ENCODE assay signal across 18 mouse cellular contexts in genomic region chr13:104911626-104912025, GRCm38 (mm10). TPM values are rescaled to one million over a fixed set of nuclear protein-coding genes. Genes with fewer than 3 reads are reported as not detected.
A peak's percentile ranks its signal among the peaks of the same experiment; 100 is the strongest.
DNase-seq lines count a peak whose midpoint lies in the region; TF ChIP-seq lines count a peak whose summit lies in the region.
"Not testable (repeated sequence)": the region's sequence is repeated elsewhere in the genome, so short reads cannot be mapped to it uniquely, and the experiment has no call there.
"Had no signal": no experiment of that assay in that cellular context is flagged by ENCODE, and none has a peak within 500 bp of the region (broad histone marks: within the 10 kb centered on the region; RNA-seq: fewer than 3 reads in every experiment).

No protein-coding gene starts in this region.

- TF ChIP-seq EP300 in CH12.LX (IDR thresholded peaks at IDR 0.05; ENCODE audit: low read length) = not testable (repeated sequence)
- peak; percentile 82 for TF ChIP-seq EP300 in ES-Bruce4 (IDR thresholded peaks at IDR 0.05; ENCODE audit: insufficient read depth, low read depth, low read length)

- not testable (repeated sequence) for H3K9ac ChIP-seq in CH12.LX (ENCODE audit: insufficient read depth, low read depth); ES-Bruce4 (ENCODE audit: low read depth, poor library complexity, severe bottlenecking); ES-E14 (ENCODE audit: insufficient read depth, low read depth, low read length, poor library complexity, severe bottlenecking)

- not testable (repeated sequence) for H3K36me3 ChIP-seq in CH12.LX (replicated peaks in 1 of 2; ENCODE audit: control insufficient read depth in 1 of 2, insufficient read depth in 1 of 2, low read length in 1 of 2); ES-Bruce4 (ENCODE audit: control insufficient read depth, insufficient read depth, low read length, poor library complexity, severe bottlenecking); ES-E14 (ENCODE audit: control insufficient read depth, insufficient read depth, low read length, poor library complexity, severe bottlenecking)

- not testable (repeated sequence) for H3K9me3 ChIP-seq in CH12.LX (replicated peaks; ENCODE audit: low read length)
- H3K9me3 ChIP-seq in ES-Bruce4 (replicated peaks; ENCODE audit: control insufficient read depth, insufficient read depth, low read length, poor library complexity, severe bottlenecking) (peaks cover 52% of the 10 kb centered on the region), ES-E14 (ENCODE audit: control insufficient read depth, insufficient read depth, low read depth, low read length) (peaks cover 10% of the 10 kb centered on the region)

- H3K79me2 ChIP-seq in CH12.LX (replicated peaks; ENCODE audit: control insufficient read depth, extremely low read depth, insufficient read depth, poor library complexity, severe bottlenecking) = not testable (repeated sequence)

- H3K4me1 ChIP-seq in CH12.LX (ENCODE audit: control insufficient read depth in 1 of 2, insufficient read depth in 2 of 2) = peaks cover 0 to 16% of the 10 kb centered on the region in 2 experiments; a peak in 2 of 4 replicates
- H3K4me1 ChIP-seq in ES-Bruce4 (ENCODE audit: control insufficient read depth, insufficient read depth, low read length) = not testable (repeated sequence)
- peaks cover 10 to 23% of the 10 kb centered on the region in 2 experiments for H3K4me1 ChIP-seq in ES-E14 (ENCODE audit: control insufficient read depth in 2 of 2, insufficient read depth in 2 of 2, low read length in 2 of 2, poor library complexity in 1 of 2)

- H3K27me3 ChIP-seq in CH12.LX (replicated peaks); ES-Bruce4 (ENCODE audit: control insufficient read depth, insufficient read depth, low read length, poor library complexity, severe bottlenecking): not testable (repeated sequence)

- TF ChIP-seq CTCF in CH12.LX (conservative IDR thresholded peaks at IDR 0.05 in 1 of 2, IDR thresholded peaks at IDR 0.05 in 1 of 2; ENCODE audit: low read depth in 2 of 2, low read length in 2 of 2); ES-Bruce4 (IDR thresholded peaks at IDR 0.05; ENCODE audit: low read depth, low read length): not testable (repeated sequence)

- DNase-seq in A20 (ENCODE audit: low read depth, low spot score) = peak; percentile 19
- DNase-seq in CH12.LX (ENCODE audit: extremely low read depth) = peak; percentile 17
- peak; percentile 98 for DNase-seq in ES-CJ7 (ENCODE audit: low read depth, low spot score)
- DNase-seq in ES-E14 (ENCODE audit: low read depth, low spot score) = peak; percentile 67
- peak; percentile 97 for DNase-seq in R1 (ENCODE audit: low read depth, low spot score)
- DNase-seq in ZHBTc4 (ENCODE audit: low read depth, low spot score) = peak; percentile 95

- not testable (repeated sequence) for H3K27ac ChIP-seq in CH12.LX (ENCODE audit: insufficient read depth, low read depth)
- H3K27ac ChIP-seq in ES-Bruce4 (ENCODE audit: insufficient read depth, low read length) (peak overlapping the region; percentile 64; the same call in 1 of the 2 replicates), ES-E14 (ENCODE audit: insufficient read depth, low read depth, low read length, poor library complexity, severe bottlenecking) (peak overlapping the region; percentile 93)

- dilution Hi-C loops in CH12.LX (cut with MboI; ENCODE audit: extremely low pct_ligation_motif_present, extremely low pct_unique_long_range_greater_than_20kb, low sequenced_read_pairs) = not testable (repeated sequence)

- TF ChIP-seq RAD21 in CH12.LX (IDR thresholded peaks at IDR 0.05; ENCODE audit: low read depth, low read length) = not testable (repeated sequence)

- not testable (repeated sequence) for H3K4me2 ChIP-seq in CH12.LX (ENCODE audit: insufficient read depth, low read depth, poor library complexity, severe bottlenecking)

- in situ Hi-C loops in CH12.LX (cut with MboI; ENCODE audit: low pct_ligation_motif_present, low pct_unique_long_range_greater_than_20kb, low sequenced_read_pairs) = loop anchor here (5.0 to 10.0 kb wide), 2 partner anchors 47 to 99 kb away; partner anchors contain the start of gene Shisal2b
- in situ Hi-C loops in ES-E14 (cut with MboI; ENCODE audit: low sequenced_read_pairs in 2 of 2, unreplicated experiment in 2 of 2) = not testable (repeated sequence)

- TF ChIP-seq POLR2A in CH12.LX (IDR thresholded peaks at IDR 0.05; ENCODE audit: low read depth, low read length); ES-Bruce4 (IDR thresholded peaks at IDR 0.05; ENCODE audit: insufficient read depth, low read length): not testable (repeated sequence)

- H3K4me3 ChIP-seq in CH12.LX (replicated peaks in 1 of 3; ENCODE audit: low read depth in 2 of 3, low read length in 2 of 3, poor library complexity in 1 of 3); ES-Bruce4 (ENCODE audit: low read depth, low read length): not testable (repeated sequence)
- peak overlapping the region in 1 of 2 experiments; percentile 44; a peak in 2 of 4 replicates for H3K4me3 ChIP-seq in ES-E14 (ENCODE audit: insufficient read depth in 1 of 2, low read depth in 1 of 2, low read length in 2 of 2, poor library complexity in 1 of 2, severe bottlenecking in 1 of 2)

TF ChIP-seq in ES-E14, 5 proteins besides CTCF, POLR2A, EP300 and RAD21:
- peak; percentile 55 for TF ChIP-seq CHD2 (IDR thresholded peaks at IDR 0.05; ENCODE audit: low read depth, low read length)

RNA-seq across cellular contexts. Expression of gene Shisal2b, which starts 47.9 kb away (rescaled TPM):
- total RNA-seq in CH12.LX (2012; rRNA removed) (0.17 and 0.38 TPM in 2 replicates), CH12.LX (2014; rRNA removed) (not detected in 2 replicates), ES-E14 (2012; rRNA removed) (0.58 and 1.7 TPM in 2 replicates)
- polyA plus RNA-seq in CH12.LX (2012; ENCODE audit: insufficient read length, low read depth) (not detected in 2 replicates), ES-Bruce4 (2011; ENCODE audit: insufficient read depth, insufficient read length, low read depth, missing spikeins) (not detected in 2 replicates)
- total RNA-seq: adrenal gland, adult 18-20 months; adrenal gland, adult 2 months; adrenal gland, adult 8-10 months; adrenal gland, postnatal 10 days; adrenal gland, postnatal 14 days; adrenal gland, postnatal 25 days; adrenal gland, postnatal 36 days; adrenal gland, postnatal 4 days; G1E; MEL had no signal
- polyA plus RNA-seq: C2C12, G1E had no signal

Comparison
In these comparisons a context has a peak if more than half of its experiments do, and no peak if none do; other contexts are left out.
1. DNase-seq: peak in every context shown above with its lines; median percentile 98 in ES-CJ7; 97 in R1; 95 in ZHBTc4; 67 in ES-E14; 19 in A20; 17 in CH12.LX.